Mouse (Mus musculus) adrenal gland, postnatal 4 days (tissue): ENCODE measurements around the gene Arpc5l. TPM values are rescaled to one million over a fixed set of nuclear protein-coding genes. Genes with fewer than 3 reads are reported as not detected.
A peak's percentile ranks its signal among the peaks of the same experiment; 100 is the strongest.

Source experiments
- DNase-seq, 2 experiments: peaks; one replicate each; pipeline ENCODE4 v3.0.0; 2021 to 2022; ENCODE audit warnings: low spot score in 2 of 2, mixed read lengths in 2 of 2
- long read RNA-seq, 2 experiments: library from polyadenylated mRNA; stranded (forward); transcript quantifications; one replicate each; pipeline ENCODE4 v2.0.0; 2021
- total RNA-seq, 2 experiments: library from RNA; stranded (reverse); gene quantifications; 2 replicates each; pipeline ENCODE4 v1.2.3; 2021

Gene Arpc5l
- total RNA-seq: 10 to 100 TPM; 67.1 to 68.3 TPM
- long read RNA-seq, experiment 1, transcript Arpc5l-201 (4 exons, 752 nt): major isoform, 6 of 21 reads
- long read RNA-seq, experiment 1, partial matches to known transcripts: 5 of 21 reads
- long read RNA-seq, experiment 1, other reads (novel, unspliced or antisense): 9 of 21 reads
- long read RNA-seq, experiment 2, partial matches to known transcripts: 1 of 25 reads
- long read RNA-seq, experiment 2, other reads (novel, unspliced or antisense): 23 of 25 reads

- DNase-seq: peak; percentile 78 to 83
Measured at GRCm38 (mm10) chr2:39004880-39005435, at the start of gene Arpc5l. Arpc5l (plus strand) TSS chr2:39005348.

GRCm38 (mm10) chr2:38956062-38956461 lies 49.1 kb upstream of the Arpc5l start:
- no peak for DNase-seq

- no peak for DNase-seq
Measured at GRCm38 (mm10) chr2:38957671-38958223, 47.4 kb upstream of the Arpc5l start.

GRCm38 (mm10) chr2:38964198-38964597 lies 41.0 kb upstream of the Arpc5l start:
- DNase-seq: no peak

GRCm38 (mm10) chr2:38969650-38970049 lies 35.5 kb upstream of the Arpc5l start:
- no peak for DNase-seq

- DNase-seq: no peak
Measured at GRCm38 (mm10) chr2:38970057-38970456, 35.1 kb upstream of the Arpc5l start.

- no peak for DNase-seq
Measured at GRCm38 (mm10) chr2:38973223-38973622, 31.9 kb upstream of the Arpc5l start.

GRCm38 (mm10) chr2:38973701-38974100 lies 31.4 kb upstream of the Arpc5l start:
- DNase-seq: no peak

GRCm38 (mm10) chr2:38974171-38974570 lies 31.0 kb upstream of the Arpc5l start:
- no peak for DNase-seq

- DNase-seq: no peak
Measured at GRCm38 (mm10) chr2:38975181-38975580, 30.0 kb upstream of the Arpc5l start.

GRCm38 (mm10) chr2:38975941-38976805 lies 29.0 kb upstream of the Arpc5l start:
- no peak for DNase-seq

GRCm38 (mm10) chr2:38977837-38978236 lies 27.3 kb upstream of the Arpc5l start:
- no peak for DNase-seq

GRCm38 (mm10) chr2:38983456-38983855 lies 21.7 kb upstream of the Arpc5l start:
- DNase-seq: no peak

- DNase-seq: no peak
Measured at GRCm38 (mm10) chr2:38986580-38986979, 18.6 kb upstream of the Arpc5l start.

- no peak for DNase-seq
Measured at GRCm38 (mm10) chr2:38987371-38987770, 17.8 kb upstream of the Arpc5l start.

GRCm38 (mm10) chr2:38987803-38988510 lies 17.2 kb upstream of the Arpc5l start:
- no peak for DNase-seq

- no peak for DNase-seq
Measured at GRCm38 (mm10) chr2:38988929-38989328, 16.2 kb upstream of the Arpc5l start.

GRCm38 (mm10) chr2:38992004-38992403 lies 13.1 kb upstream of the Arpc5l start:
- DNase-seq: no peak

GRCm38 (mm10) chr2:38992452-38992851 lies 12.7 kb upstream of the Arpc5l start:
- no peak for DNase-seq

- peak; percentile 74 to 75 for DNase-seq
Measured at GRCm38 (mm10) chr2:38997386-38998374, 7.5 kb upstream of the Arpc5l start, which contains the start of gene Wdr38. Wdr38 (plus strand) TSS chr2:38997476.
